Mouse (Mus musculus) layer of hippocampus, postnatal 10 days (tissue): ENCODE measurements around the gene Ahcyl1. TPM values are rescaled to one million over a fixed set of nuclear protein-coding genes. Genes with fewer than 3 reads are reported as not detected.

Experiments
- DNase-seq, 2 experiments: peaks; one replicate each; pipeline ENCODE4 v3.0.0; 2021; ENCODE audit warnings: low spot score in 2 of 2
- total RNA-seq, 2 experiments: library from RNA; stranded (reverse); gene quantifications; 2 replicates each; pipeline ENCODE4 v1.2.3; 2021

Gene Ahcyl1
- total RNA-seq, 2 experiments from 2014 or later, result 268 to 272 TPM

GRCm38 (mm10) chr3:107704371-107704705 lies 8.0 kb upstream of the Ahcyl1 start:
- no peak for DNase-seq

GRCm38 (mm10) chr3:107703675-107704370 lies 7.5 kb upstream of the Ahcyl1 start:
- no peak for DNase-seq

DNA sequence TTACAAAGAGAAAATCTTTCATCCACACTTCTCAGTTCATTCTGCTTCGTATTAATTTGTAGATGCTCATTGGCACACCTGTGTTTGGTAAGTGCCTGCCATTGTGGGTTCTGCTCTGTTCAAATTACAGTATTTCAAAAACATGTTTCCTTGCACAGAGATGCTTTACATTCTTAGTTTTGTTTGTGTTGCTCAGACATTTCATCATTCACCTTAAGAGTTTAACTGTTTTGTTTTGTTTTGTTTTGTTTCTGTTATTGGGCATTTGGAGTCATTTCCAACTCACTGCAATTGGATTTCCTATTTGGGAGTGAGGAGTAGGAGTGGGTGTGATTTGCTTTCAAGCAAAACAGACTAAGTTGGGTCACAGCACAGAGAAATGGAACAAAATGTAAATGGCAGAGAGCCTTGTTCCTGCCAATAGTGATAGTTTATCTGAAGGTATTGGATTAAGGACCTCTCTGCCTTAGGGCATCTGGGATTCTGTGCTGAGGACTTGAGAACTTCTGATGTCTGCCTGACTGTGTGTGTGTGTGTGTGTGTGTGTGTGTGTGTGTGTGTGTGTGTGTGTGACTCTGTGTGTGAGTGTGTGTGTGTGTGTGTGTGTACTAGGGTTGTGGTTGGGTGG lies 5.5 kb upstream of the Ahcyl1 start:
- no peak for DNase-seq

DNA sequence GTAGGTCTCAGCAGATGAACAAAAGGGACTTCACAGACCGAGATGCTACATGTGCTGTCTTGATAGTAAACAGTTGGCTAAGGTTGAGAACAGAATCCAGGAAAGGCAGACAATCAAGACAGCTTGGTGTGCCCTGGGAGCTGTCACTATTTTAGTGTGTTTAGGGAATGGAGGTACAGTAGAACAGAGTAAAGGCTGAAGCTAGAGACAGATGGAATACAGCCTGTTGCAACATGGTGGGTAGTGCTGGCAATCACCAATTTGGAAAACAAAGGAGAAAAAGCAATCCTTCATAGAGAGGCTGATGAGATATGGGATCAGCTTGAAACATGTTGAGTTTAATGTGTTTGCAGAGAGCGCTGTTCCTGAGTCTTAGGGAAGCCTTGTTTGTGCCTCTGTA lies 4.3 kb upstream of the Ahcyl1 start:
- DNase-seq, result no peak

DNA sequence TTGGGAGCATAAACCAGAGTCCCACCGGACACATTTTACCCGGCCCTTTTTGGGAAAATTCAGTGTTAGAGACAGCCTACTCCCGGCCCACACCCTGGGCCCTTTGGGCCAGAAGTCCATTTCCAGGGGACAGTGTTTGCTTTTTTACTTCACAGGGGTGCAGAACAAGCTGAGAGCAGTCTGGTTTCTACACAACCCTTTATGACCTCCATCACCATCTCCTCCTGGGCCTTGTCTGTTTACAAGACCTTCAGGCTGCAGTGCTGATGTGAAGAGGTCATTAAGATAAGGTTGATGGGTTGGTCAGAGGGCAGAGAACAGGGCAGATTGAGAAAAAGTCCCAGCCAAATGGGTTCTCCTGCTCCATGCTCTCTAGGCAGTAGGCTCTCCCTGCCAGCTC lies 550 bp upstream of the Ahcyl1 start:
- no peak for DNase-seq

DNA sequence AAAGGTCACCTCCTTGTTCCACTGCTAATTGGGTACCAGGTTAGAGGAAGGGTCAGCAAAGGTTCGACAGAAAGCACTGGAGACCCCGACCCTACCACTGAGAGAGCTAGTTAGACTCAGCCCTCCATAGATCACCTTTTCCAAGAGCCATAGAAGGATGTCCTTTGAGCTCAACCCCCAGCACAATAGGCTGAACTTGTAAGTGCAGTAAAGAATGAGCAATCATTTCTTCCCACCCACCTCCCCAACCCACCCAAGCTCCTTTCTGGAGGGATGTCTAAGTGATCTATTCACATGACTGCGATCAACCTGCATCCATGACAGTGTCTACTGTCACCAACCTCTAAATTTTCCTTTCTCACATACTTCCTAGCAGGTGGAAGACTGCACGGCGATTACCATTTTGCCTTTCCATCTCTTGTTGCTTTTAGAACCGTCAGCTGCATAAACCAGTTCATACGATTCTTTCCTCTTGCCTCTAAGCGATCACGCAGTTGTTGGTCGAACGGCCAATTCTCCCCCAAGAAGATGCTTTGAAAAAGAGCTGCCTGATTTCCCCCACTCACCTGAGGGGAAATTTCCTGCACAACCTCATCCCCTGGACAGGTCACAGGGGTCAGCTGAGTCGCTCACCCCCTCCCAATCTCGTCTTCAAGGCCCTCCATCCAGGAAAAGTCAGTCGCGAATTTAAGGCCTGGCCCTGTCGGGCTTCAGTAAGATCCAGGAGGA lies 977 bp downstream of the Ahcyl1 start:
- peak in 1 of 2 experiments; percentile 23 for DNase-seq

- DNase-seq, result no peak
Measured at GRCm38 (mm10) chr3:107694256-107694900, 2.0 kb downstream of the Ahcyl1 start.

- no peak for DNase-seq
Measured at GRCm38 (mm10) chr3:107690366-107690765, 6.0 kb downstream of the Ahcyl1 start.

DNA sequence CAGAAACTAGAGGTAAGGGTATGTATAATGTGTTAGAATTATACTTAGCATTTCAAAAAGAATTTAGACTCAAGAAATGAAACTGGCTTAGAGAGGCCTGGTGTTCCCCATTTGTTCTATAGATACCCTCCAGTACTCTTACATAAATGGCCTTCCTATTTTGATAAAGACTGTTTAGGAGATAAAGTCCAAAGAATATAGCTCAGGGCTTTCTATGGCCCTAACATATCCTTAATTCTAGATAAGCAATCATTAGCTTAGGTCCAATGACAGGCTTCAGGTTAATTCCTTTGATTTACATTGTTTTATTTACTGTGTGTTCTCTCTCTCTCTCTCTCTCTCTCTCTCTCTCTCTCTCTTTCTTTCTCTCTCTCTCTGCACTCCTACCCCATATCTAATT lies 7.1 kb downstream of the Ahcyl1 start:
- DNase-seq, result no peak

DNA sequence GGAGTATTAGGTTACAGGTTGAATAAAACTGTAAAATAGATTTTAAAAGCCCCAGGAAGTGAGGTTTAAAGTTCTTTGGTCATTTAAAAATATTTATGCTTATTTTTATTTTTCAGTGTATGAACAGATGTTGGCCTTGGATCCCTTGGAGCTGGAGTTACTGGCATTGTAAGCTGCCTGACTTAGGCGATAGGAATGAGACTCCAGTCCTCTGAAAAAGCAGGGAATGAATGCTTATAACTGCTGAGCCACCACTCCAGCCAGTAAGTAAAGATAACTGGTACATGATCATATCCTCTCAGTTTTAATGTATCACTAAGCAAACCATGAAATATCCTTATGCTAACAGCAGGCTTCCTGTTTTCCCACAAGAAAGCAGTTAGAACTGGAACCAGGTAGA lies 8.1 kb downstream of the Ahcyl1 start:
- no peak for DNase-seq

- DNase-seq, result no peak
Measured at GRCm38 (mm10) chr3:107686276-107686977, 9.9 kb downstream of the Ahcyl1 start.

DNA sequence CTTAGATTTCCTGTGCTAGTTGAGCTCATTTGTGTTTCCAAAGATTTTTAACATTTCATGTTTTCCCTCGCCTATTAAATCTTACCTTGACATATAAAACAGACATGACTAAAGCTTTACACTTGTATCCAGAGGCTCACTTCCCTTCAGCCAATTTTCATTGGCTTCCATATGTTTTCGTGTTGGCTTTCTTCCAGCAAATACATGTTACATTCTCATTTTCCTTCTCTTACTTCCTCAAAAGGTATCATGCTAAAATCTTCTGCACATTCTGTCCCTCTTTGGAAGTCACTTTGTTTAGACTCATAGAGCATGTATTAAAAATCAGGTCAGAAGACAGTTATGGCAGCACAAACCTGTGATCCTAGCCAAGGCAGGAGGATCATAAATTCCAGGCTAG lies 10.7 kb downstream of the Ahcyl1 start:
- no peak for DNase-seq

- DNase-seq, result no peak
Measured at GRCm38 (mm10) chr3:107683587-107683986, 12.8 kb downstream of the Ahcyl1 start.

GRCm38 (mm10) chr3:107680790-107681576 lies 15.4 kb downstream of the Ahcyl1 start:
- DNase-seq, result peak in 1 of 2 experiments; percentile 36

DNA sequence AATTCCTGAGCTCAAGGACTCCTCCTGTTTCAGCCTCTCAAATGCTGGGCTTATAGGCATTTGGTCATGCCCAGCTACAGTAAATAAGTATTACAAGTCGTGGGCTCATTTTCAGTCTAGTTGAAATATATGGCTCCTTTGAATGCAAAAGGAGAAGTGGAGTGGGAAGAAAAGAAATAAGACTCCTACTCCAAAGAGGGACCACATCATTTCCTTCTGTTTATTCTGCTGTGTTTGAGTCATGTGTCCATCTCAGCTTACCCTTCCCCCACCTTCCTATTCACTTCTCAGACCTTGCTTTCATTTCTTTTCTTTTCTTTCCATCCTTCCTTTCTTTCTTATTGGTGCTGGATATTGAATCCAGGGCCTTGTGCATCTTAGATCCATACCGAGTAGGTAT lies 24.9 kb downstream of the Ahcyl1 start:
- no peak for DNase-seq

DNA sequence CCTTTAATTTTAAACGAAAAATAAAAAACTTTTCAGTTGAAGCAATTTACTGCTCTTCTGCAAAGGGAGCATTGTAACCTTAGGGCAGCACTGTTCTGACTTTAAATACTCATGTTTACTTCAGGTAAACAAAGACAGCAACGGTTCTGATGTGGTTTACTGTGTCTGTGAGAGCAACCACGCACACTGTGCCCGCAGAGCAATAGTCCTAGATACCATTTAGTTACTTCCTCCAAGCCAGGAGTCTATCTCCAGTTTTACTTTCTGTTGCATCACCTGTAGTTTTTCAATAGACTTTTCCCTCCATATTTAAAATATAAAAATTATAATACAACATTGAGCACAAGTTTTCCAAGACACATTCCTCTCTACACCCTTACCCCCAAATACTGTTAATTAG lies 25.9 kb downstream of the Ahcyl1 start:
- no peak for DNase-seq

DNA sequence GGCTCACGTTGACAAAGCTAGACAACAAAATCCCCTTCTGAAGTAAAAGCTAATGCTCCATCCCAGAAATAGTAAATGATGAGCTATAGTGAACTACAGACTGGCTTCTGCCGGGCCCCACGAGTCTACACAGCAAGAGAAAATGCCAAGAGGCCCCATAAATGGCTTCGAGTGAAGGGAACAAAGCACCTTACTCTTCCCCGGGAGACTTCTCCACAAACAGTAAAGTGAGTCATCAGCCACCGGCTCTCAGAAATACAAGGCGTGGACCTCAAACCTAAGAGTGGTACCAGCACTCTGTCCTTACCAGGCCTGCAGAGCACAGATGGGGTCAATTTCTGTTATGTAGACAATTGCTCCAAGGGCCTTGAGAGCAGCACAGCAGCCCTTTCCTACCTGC lies 27.6 kb downstream of the Ahcyl1 start:
- DNase-seq, result no peak

GRCm38 (mm10) chr3:107667426-107667825 lies 28.9 kb downstream of the Ahcyl1 start:
- no peak for DNase-seq

DNA sequence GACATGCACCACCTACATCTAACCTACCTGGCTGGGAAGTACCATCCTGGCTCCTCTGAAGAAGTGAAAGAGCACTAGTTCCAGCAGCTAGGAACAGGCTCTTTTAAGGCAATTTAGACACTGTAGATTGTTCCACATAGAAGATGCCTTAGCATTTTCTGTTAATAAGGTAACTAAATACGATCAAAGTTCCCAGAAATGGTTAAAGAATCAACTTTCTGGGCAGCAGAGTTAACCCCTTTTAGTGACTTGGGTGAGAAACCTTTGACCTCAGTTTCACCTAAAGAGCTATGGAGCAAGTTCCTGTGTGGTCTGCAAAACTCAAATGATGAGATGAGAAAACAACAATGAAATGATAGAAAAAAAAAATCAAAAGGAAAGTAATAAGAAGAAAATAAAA lies 31.7 kb downstream of the Ahcyl1 start:
- DNase-seq, result no peak

DNA sequence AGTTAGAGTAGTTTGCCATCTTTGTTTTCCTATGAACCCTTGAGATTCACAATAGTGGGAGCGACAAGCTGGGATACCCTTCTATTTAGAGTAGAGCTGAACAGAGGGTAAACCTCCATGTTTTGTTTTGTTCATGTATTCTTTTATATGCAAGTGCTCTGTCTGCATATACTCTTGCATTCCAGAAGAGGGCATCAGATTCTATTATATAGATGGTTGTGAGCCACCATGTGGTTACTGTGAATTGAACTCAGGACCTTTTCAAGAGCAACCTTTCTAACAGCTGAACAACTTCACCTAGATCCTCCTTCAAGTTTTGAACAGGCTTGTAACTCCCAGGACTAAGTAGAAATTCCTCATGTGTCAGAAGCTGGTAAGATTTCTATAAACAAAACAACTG lies 37.4 kb downstream of the Ahcyl1 start:
- no peak for DNase-seq

GRCm38 (mm10) chr3:107656888-107657287 lies 39.5 kb downstream of the Ahcyl1 start:
- no peak for DNase-seq
